Mouse (Mus musculus) liver, embryonic 14.5 days (tissue): ENCODE data around the gene Psma3. TPM values are rescaled to one million over a fixed set of nuclear protein-coding genes. Genes with fewer than 3 reads are reported as not detected.

Experiments used
- ATAC-seq: fragments of 200-750 bp; cut with Nextera tagmentation; 2 replicates; pipeline ENCODE4 v1.8.0; 2017; ENCODE audit warnings: moderate number of reproducible peaks, mild to moderate bottlenecking, moderate library complexity; ENCODE audit not compliant: insufficient read depth
- DNase-seq, 3 experiments: peaks; one replicate each; pipeline ENCODE4 v3.0.0-alpha.2; 2012 to 2013; ENCODE audit warnings: low read depth in 3 of 3, low spot score in 3 of 3
- H3K27ac ChIP-seq: fragments of 300-500 bp; sonication (generic); 2 replicates; pipeline ENCODE4 v1.5.1; 2014; ENCODE audit warnings: moderate library complexity, mild to moderate bottlenecking, control low read depth, inconsistent platforms
- H3K27me3 ChIP-seq: fragments of 300-500 bp; sonication (generic); 2 replicates; pipeline ENCODE4 v1.6.1; 2014; ENCODE audit warnings: mild to moderate bottlenecking, low read length, moderate library complexity; ENCODE audit not compliant: control insufficient read depth, insufficient read depth
- H3K36me3 ChIP-seq: fragments of 300-500 bp; sonication (generic); replicated peaks from 2 replicates; pipeline ENCODE4 v1.6.1; 2014; ENCODE audit warnings: low read depth; ENCODE audit not compliant: control insufficient read depth, insufficient read depth
- H3K4me1 ChIP-seq, 2 experiments: fragments of 200-500 bp in 1 of 2; fragments of 300-500 bp in 1 of 2; sonication (generic) in 1 of 2; replicated peaks; 2 replicates each; pipeline ENCODE4 v1.6.1; 2012 to 2014; ENCODE audit warnings: antibody characterized with exemption in 1 of 2, inconsistent platforms in 1 of 2, low read length in 1 of 2; ENCODE audit not compliant: control insufficient read depth in 2 of 2, insufficient read depth in 2 of 2
- H3K4me2 ChIP-seq: fragments of 300-500 bp; sonication (generic); 2 replicates; pipeline ENCODE4 v1.6.1; 2014; ENCODE audit warnings: low read depth, mild to moderate bottlenecking, control low read depth, moderate library complexity
- H3K4me3 ChIP-seq, 2 experiments: fragments of 200-500 bp in 1 of 2; fragments of 300-500 bp in 1 of 2; sonication (generic) in 1 of 2; 2 replicates each; pipeline ENCODE4 v1.5.1; 2012 to 2014; ENCODE audit warnings: low read depth in 2 of 2, low read length in 2 of 2, mild to moderate bottlenecking in 2 of 2, control low read depth in 1 of 2, inconsistent platforms in 1 of 2, moderate library complexity in 1 of 2; ENCODE audit not compliant: insufficient read depth in 1 of 2
- H3K9ac ChIP-seq: fragments of 300-500 bp; sonication (generic); replicated peaks from 2 replicates; pipeline ENCODE4 v1.6.1; 2014; ENCODE audit warnings: mild to moderate bottlenecking, control low read depth, moderate library complexity
- H3K9me3 ChIP-seq: fragments of 300-500 bp; sonication (generic); 2 replicates; pipeline ENCODE4 v1.6.1; 2016; ENCODE audit warnings: low read length, mixed read lengths; ENCODE audit not compliant: control insufficient read depth
- CTCF ChIP-seq: IDR thresholded peaks from 2 replicates; pipeline ENCODE4 v1.5.1; 2016; ENCODE audit warnings: antibody characterized with exemption, low read depth, control low read depth
- EP300 ChIP-seq: IDR thresholded peaks from 2 replicates; pipeline ENCODE4 v1.6.1; 2016; ENCODE audit warnings: antibody characterized with exemption, low read depth
- WGBS: fragments of 180-500 bp; shearing (Covaris S2); extraction: QIAGEN DNeasy Blood & Tissue Kit; methylation state at CpG from one replicate; pipeline ENCODE4 v1.1.7; 2014; ENCODE audit not compliant: insufficient replicate concordance; 5-methylcytosine and 5-hydroxymethylcytosine counted together
- polyA plus RNA-seq, 2 experiments: library from polyadenylated mRNA; depleted of rRNA in 1 of 2; stranded (reverse) in 1 of 2; unstranded in 1 of 2; fragments of >200 nt; fragmentation: Nextera tagmentation in 1 of 2; extraction: Ambion mirVana in 1 of 2; gene quantifications; 2 replicates each; pipeline versions ENCODE4 v1.2.1 to v1.2.3; 2012 to 2014

The Psma3 gene
- polyA plus RNA-seq, 2 experiments: 138 to 401 TPM

DNA sequence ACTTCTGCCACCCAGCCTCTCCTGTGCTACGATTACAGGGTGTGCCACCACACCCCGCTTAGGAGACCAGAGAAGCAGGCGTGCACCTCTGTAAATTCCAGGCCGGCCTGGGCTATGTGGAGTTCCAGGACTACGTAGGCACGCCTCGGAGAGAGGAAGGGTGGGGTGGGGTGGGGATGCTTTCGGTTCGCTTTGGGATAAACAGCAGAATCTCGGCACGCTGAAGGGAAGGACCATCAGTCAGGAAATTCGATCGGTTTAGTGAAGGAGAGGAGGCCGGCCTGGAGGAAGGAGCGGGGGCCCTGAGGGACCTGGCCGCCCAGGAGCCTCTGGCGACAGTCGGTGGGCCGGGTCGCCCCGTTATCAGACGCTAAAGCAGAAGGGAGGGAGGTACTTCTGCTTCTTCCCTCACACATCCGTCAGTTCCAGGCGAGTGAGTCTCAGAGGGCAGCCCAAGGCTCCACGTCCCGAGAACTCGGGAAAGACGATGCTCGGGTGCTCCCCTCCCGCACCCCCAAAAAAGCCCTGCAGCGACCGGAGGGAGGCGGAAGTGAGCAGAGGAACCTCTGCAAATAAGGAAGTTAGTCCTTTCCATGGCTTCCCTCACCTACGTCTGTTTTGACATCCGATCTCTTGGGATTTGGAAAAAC is 6.2 kb upstream of the Psma3 start:
- peaks cover 4 to 6% of the 10 kb centered on the region in 2 experiments for H3K4me1 ChIP-seq
- DNase-seq (peak; percentile 65 to 81 (median 67)), ATAC-seq (peak; percentile 86)
- no peaks in the 10 kb centered on the region for H3K36me3 ChIP-seq
- H3K27me3 ChIP-seq: no peaks in the 10 kb centered on the region
- WGBS: under 1% methylated on average over 35 of the region's 35 CpGs
- H3K9ac ChIP-seq: peak overlapping the region; percentile 72
- TF ChIP-seq CTCF (peak; percentile 84), EP300 (no peak)
- peak overlapping the region; percentile 71 for H3K4me2 ChIP-seq
- H3K4me3 ChIP-seq: peak overlapping the region; percentile 78 to 85
- peak overlapping the region; percentile 81 for H3K27ac ChIP-seq
- no peaks in the 10 kb centered on the region for H3K9me3 ChIP-seq

DNA sequence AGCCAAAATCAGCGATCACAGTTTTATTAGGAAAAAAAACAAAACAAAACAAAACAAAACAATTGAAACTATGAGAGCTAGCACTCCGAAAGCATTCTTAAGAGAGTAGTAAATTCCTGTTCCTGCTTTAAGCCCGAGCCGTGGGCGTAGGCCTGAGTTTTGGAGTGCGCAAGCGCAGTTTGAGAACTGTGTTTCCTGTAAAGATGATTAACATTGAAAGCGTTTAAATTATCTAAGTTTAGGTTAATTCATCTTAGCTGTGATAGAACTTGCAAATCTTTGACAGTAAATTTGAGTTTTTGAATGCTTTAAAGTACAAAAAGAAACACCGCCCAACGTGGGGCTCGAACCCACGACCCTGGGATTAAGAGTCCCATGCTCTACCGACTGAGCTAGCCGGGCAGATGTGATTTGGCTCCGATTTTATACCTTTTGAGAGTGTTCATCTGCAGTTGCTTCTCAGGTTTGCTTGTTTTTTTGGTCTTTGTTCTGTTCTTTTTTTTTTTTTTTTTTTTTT is 5.6 kb upstream of the Psma3 start:
- peak overlapping the region; percentile 81 for H3K27ac ChIP-seq
- TF ChIP-seq CTCF (no peak), EP300 (peak; percentile 49; the same call in 1 of the 2 replicates)
- peak overlapping the region; percentile 72 for H3K9ac ChIP-seq
- no peaks in the 10 kb centered on the region for H3K36me3 ChIP-seq
- H3K4me1 ChIP-seq: peaks cover 4 to 7% of the 10 kb centered on the region in 2 experiments
- ATAC-seq: peak; percentile 70
- H3K4me3 ChIP-seq: peak overlapping the region; percentile 78 to 85
- H3K9me3 ChIP-seq: no peaks in the 10 kb centered on the region
- under 1% methylated on average over 15 of the region's 15 CpGs for WGBS
- H3K4me2 ChIP-seq: peak overlapping the region; percentile 71
- H3K27me3 ChIP-seq: no peaks in the 10 kb centered on the region
- DNase-seq: peak; percentile 78 to 82 (median 80)

DNA sequence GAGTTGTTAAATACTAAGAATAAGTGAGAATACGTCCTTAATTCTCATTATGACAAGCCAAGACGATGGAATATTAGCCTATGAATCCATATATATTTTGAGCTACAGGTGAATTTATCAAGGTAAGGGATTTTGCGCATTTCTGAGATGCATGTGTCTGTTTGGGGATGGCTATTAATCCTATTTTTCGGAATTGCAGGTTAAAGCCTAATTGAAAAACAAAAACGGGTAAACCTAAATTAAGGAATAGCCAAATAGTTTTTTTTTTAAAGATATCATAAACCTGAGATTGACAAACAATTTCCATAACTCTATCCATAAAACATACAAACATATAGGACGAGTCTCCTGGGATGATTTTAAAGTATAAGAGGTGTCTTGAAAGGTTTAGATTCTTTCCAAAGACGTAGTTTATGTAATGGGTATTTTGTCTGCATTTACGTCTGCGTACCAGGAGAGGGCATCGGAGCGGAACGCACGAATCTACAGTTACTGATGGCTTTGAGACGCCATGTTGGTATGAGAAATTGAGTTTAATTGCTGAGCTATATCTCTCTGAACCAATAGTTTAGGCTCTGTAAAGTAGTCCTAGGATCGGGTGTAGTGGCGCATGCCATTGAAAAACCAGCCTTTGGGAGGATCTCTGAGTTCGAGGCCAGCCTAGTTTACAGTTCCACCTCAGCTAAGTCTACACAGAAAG is 4.8 kb upstream of the Psma3 start:
- TF ChIP-seq CTCF: peak; percentile 78
- no peak for TF ChIP-seq EP300
- Histone ChIP-seq H3K9me3 (no peaks in the 10 kb centered on the region), H3K27me3 (no peaks in the 10 kb centered on the region), H3K4me2 (peak overlapping the region; percentile 68), H3K4me1 (peaks cover 4 to 8% of the 10 kb centered on the region in 2 experiments), H3K4me3 (peak overlapping the region; percentile 40 to 50), H3K9ac (peak overlapping the region; percentile 36), H3K27ac (peak overlapping the region; percentile 68), H3K36me3 (no peaks in the 10 kb centered on the region)
- WGBS: 3% methylated on average over 17 of the region's 17 CpGs
- DNase-seq (peak; percentile 71 to 74 (median 71)), ATAC-seq (no peak)

DNA sequence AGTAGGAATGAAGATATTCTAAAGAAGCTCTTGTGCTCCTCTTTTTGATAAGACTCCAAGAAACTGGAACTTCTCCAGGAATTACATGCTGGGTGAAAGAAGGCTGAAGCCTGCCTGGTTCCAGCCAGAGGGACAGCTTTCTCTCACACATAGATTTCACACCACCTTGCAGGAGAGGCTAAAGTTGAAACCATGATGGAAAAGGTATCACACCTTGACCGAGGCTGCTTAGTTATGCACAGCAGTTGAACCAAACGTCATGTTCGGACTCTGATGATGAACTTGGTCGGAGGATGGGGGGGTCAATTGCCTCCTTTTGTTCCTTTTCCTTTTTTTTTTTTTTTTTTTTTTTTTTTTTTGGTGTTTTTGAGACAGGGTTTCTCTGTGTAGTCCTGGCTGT is 590 bp upstream of the Psma3 start:
- Histone ChIP-seq H3K4me3 (peak overlapping the region in 1 of 2 experiments; percentile 83; a peak in 2 of 4 replicates), H3K27ac (peak overlapping the region; percentile 83; the same call in 1 of the 2 replicates), H3K36me3 (peaks cover 4% of the 10 kb centered on the region), H3K9ac (no peak overlapping the region), H3K4me1 (peaks cover 7 to 11% of the 10 kb centered on the region in 2 experiments), H3K9me3 (no peaks in the 10 kb centered on the region), H3K4me2 (peak overlapping the region; percentile 66), H3K27me3 (no peaks in the 10 kb centered on the region)
- no peak for TF ChIP-seq EP300
- no peak for TF ChIP-seq CTCF
- DNase-seq: no peak
- 65% methylated on average over 4 of the region's 4 CpGs for WGBS
- ATAC-seq: no peak

DNA sequence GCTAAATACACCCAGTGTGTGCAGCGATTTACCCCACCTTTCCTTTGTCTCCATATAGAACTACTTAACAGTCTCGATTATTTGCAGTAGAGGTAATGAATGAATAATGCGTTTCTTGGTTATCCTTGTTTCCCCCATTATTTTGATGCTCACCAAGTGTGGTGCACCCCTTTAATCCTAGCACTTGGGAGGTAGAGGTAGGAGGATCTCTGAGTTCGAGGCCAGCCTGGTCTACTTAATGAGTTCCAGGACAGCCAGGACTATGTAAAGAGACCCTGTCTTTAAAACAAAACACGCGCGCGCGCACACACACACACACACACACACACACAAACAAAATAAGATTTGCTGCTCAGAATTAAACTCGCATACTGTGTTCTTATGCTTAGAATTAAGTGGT is 985 bp downstream of the Psma3 start:
- 14% methylated on average over 10 of the region's 10 CpGs for WGBS
- Histone ChIP-seq H3K9ac (peak overlapping the region; percentile 93), H3K4me1 (peaks cover 7 to 11% of the 10 kb centered on the region in 2 experiments), H3K4me2 (peak overlapping the region; percentile 77), H3K27me3 (no peaks in the 10 kb centered on the region), H3K36me3 (peaks cover 15% of the 10 kb centered on the region), H3K9me3 (no peaks in the 10 kb centered on the region), H3K27ac (peak overlapping the region; percentile 88), H3K4me3 (peak overlapping the region; percentile 83 to 92)
- no peak for DNase-seq
- no peak for TF ChIP-seq EP300
- no peak for ATAC-seq
